Mouse (Mus musculus) kidney, adult 11 months (tissue): ENCODE data around the gene Defb29.

Source experiments
- DNase-seq: peaks from one replicate; pipeline ENCODE4 v3.0.0; 2022

Defb29 gene

GRCm38 (mm10) chr2:152539944-152540710, at the start of gene Defb29:
TSS of gene Defb29 (minus strand) at chr2:152540098.
- peak; percentile 79 for DNase-seq

GRCm38 (mm10) chr2:152589021-152589420, 49.1 kb upstream of the Defb29 start:
- no peak for DNase-seq

GRCm38 (mm10) chr2:152588450-152588849, 48.6 kb upstream of the Defb29 start:
- no peak for DNase-seq

GRCm38 (mm10) chr2:152586926-152587560, 47.1 kb upstream of the Defb29 start:
- DNase-seq, result no peak

- no peak for DNase-seq
Observed at GRCm38 (mm10) chr2:152580612-152581011, 40.7 kb upstream of the Defb29 start.

- DNase-seq, result no peak
Observed at GRCm38 (mm10) chr2:152580107-152580506, 40.2 kb upstream of the Defb29 start, which contains the start of gene Defb19. TSS of gene Defb19 (minus strand) at chr2:152580312.

- DNase-seq, result no peak
Observed at GRCm38 (mm10) chr2:152573484-152573883, 33.6 kb upstream of the Defb29 start.

- DNase-seq, result no peak
Observed at GRCm38 (mm10) chr2:152572114-152572794, 32.4 kb upstream of the Defb29 start, which contains the start of gene Defb21. TSS of gene Defb21 (plus strand) at chr2:152572744.

- DNase-seq, result peak; percentile 52
Observed at GRCm38 (mm10) chr2:152570313-152570712, 30.4 kb upstream of the Defb29 start.

- DNase-seq, result no peak
Observed at GRCm38 (mm10) chr2:152569881-152570280, 30.0 kb upstream of the Defb29 start.

- DNase-seq, result no peak
Observed at GRCm38 (mm10) chr2:152569038-152569437, 29.1 kb upstream of the Defb29 start, which contains the start of gene Gm17416. TSS of gene Gm17416 (plus strand) at chr2:152569338.

- no peak for DNase-seq
Observed at GRCm38 (mm10) chr2:152556655-152557054, 16.8 kb upstream of the Defb29 start.

GRCm38 (mm10) chr2:152553774-152554423, 14.0 kb upstream of the Defb29 start:
- DNase-seq, result peak; percentile 36

- DNase-seq, result no peak
Observed at GRCm38 (mm10) chr2:152548124-152548523, 8.2 kb upstream of the Defb29 start.

GRCm38 (mm10) chr2:152544691-152545090, 4.8 kb upstream of the Defb29 start:
- peak; percentile 66 for DNase-seq

GRCm38 (mm10) chr2:152543478-152543877, 3.6 kb upstream of the Defb29 start:
- peak; percentile 80 for DNase-seq

GRCm38 (mm10) chr2:152542897-152543296, 3.0 kb upstream of the Defb29 start:
- DNase-seq, result no peak

GRCm38 (mm10) chr2:152541979-152542378, 2.1 kb upstream of the Defb29 start:
- no peak for DNase-seq

GRCm38 (mm10) chr2:152517981-152518380, 21.9 kb downstream of the Defb29 start, which contains the start of gene Defb28:
TSS of gene Defb28 (plus strand) at chr2:152518255.
- DNase-seq, result no peak

- DNase-seq, result no peak
Observed at GRCm38 (mm10) chr2:152516084-152516483, 23.8 kb downstream of the Defb29 start.

GRCm38 (mm10) chr2:152511592-152511991, 28.3 kb downstream of the Defb29 start, which contains the start of gene Defb26:
TSS of gene Defb26 (minus strand) at chr2:152511692.
- DNase-seq, result no peak

GRCm38 (mm10) chr2:152503950-152504349, 35.9 kb downstream of the Defb29 start:
- no peak for DNase-seq

- no peak for DNase-seq
Observed at GRCm38 (mm10) chr2:152500863-152501229, 39.1 kb downstream of the Defb29 start.
